Mouse (Mus musculus) lung, postnatal 25 days (tissue): ENCODE data around the gene S100g.

Experiments
- DNase-seq: peaks from one replicate; pipeline ENCODE4 v3.0.0; 2022; ENCODE audit warnings: low spot score

The S100g gene

GRCm38 (mm10) chrX:162964383-162964782, at the start of gene S100g:
TSS of gene S100g (minus strand) at chrX:162964599.
- peak; percentile 16 for DNase-seq

DNA sequence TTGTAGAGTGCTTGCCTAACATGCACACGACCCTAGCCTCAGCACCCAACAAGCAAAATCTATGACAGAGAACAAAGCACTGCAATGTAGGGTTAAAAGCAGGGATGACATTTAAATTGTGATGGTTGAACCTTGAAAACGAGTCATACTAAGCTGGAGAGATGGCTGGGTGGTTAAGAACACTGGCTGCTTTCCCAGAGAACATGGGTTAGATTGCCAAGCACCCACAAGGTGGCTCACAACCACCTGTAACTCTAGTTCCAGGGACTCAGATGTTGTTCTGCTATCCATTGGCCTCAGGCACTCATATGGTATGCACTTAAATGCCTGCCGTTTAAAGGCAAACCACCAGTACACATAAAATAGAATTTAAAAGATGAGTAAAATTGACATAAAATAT, 27.7 kb upstream of the S100g start:
- DNase-seq, result no peak

- no peak for DNase-seq
Observed at GRCm38 (mm10) chrX:162991396-162991795, 27.0 kb upstream of the S100g start.

GRCm38 (mm10) chrX:162986876-162987495, 22.6 kb upstream of the S100g start:
- DNase-seq, result no peak

DNA sequence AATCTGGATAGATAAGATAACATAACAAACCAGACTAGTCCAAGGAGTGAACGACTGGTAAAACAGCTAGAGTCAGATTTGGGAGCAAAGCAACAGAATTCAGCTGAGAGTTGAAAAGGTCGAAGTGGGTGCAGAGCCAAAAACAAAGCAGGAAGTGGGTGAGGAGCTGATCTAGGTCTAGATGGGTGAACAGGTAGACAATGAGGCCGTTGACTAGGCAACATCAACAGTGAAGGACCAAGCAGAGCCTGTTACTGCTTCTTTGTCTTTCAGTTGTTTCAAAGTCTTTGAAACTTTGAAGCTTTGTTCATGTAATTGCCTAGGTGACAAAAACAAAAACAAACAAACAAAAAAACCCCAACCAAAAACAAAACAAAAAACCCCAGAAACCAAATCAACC, 11.8 kb upstream of the S100g start:
- DNase-seq, result no peak

DNA sequence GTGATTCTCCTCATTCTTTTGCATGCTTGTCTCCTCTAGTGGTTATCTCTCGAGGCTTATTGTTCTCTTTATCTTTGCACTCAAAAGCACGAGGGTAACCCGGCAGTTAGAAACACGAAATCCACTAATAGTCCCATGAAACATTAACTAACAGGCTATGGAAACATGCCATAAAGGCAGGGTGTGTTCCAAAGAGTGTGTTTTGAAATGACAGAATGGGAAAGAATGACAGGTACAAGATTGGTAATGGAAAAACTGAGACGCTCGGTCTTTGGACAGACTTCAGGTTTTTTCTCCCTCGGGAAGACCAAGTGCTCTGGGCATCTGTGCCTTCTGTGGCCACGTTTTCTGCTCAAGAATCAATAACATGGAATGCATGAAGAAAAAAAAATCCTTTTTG, 3.1 kb upstream of the S100g start:
- DNase-seq, result peak; percentile 14

DNA sequence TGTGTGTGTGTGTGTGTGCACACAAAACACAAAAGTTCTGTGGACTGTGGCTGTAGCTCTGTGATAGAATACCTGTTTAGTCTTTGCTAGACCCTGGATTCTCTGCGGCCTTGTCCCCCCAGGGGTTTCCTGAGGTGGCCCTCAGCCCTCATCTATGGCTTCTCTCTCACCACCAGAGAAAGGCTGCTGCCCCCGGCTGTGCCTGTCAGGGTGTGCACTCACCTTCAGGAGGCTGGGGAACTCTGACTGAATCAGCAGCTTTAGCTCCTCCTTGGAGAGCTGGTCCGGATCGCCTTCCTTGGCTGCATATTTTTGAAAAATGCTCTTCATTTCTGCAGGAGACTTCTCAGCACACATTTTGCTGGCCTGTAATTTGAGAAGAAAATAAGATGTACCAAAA, 559 bp downstream of the S100g start:
- no peak for DNase-seq

DNA sequence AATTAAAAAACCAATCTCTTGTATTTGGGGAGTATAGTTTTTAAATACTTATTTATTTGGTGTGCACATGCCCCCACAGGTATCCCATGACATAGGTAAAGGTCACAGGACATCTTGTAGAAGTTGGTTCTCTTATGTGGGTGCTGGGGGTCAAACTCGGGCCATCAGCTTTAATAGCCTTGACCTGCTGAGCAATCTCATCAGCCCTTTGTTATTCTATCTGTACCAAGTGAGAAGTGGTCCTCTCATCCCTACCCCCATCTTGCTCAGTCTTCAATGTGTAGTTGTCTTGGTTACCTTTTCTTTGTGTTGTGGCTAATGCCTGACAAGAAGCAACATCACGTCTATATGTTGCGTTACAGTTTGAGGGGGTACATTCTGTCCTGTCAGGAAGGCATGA, 6.5 kb downstream of the S100g start:
- no peak for DNase-seq

DNA sequence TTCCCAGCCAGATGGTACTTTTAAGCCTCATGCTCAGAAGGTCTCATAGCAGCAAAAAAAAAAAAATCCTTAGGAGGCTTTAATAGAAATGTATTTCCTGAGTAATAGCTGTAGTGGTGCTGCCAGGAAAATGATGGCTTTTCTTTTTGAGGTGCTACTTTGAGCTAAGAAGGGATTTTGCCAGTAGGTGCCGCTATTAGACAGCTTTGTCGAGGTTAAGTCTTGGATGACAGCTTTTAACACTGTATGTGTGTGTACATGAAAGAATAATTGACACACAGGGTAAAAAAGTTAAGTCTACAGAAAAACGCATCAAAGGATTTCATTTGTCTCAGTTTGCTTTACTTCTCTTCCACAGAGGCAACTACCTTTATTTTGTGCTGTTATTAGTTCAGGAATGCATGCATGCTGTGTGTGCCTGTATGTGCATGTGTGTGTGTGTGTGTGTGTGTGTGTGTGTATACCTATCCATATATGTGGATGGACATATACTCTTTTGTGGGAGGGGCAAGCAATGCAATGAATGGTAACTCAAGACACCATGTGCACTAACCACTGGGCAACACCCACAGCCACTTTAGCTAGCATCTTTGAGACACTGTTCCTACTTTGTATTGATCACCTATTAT, 14.5 kb downstream of the S100g start:
- peak; percentile 43 for DNase-seq

DNA sequence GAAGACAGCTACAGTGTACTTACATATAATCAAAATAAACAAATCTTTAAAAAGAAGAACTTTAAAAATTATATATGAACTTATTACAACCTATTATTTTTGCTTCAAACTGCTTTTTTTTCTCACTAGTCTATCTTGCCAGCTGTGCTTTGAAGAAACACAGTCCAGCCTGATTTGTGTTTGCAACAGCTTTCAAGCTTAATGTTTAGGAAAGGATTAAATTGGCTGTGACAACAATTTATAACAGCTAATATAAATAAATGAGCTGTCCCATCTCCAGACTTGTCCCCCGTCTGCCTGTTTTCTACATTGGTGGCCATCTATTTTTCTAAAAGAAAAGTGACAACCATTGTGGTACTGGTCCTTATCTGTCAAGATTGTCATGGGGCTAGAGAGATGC, 22.4 kb downstream of the S100g start:
- DNase-seq, result no peak

DNA sequence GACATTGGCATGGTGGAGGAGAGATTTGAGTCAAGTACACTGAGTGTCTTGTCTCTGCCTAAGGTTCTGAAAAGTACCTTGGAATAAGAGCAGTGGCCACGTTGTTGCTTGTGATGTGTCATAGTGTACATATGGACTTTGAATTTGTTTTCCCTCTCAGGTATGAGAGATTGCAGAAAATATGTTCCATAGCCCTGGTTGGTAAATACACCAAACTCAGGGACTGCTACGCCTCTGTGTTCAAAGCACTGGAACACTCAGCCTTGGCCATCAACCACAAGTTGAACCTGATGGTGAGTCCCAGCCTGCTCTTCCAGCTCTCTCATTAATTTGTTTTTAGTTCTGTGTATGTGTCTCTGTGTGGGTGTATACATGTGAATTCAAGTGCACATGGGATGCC, 32.9 kb downstream of the S100g start:
- DNase-seq, result no peak

DNA sequence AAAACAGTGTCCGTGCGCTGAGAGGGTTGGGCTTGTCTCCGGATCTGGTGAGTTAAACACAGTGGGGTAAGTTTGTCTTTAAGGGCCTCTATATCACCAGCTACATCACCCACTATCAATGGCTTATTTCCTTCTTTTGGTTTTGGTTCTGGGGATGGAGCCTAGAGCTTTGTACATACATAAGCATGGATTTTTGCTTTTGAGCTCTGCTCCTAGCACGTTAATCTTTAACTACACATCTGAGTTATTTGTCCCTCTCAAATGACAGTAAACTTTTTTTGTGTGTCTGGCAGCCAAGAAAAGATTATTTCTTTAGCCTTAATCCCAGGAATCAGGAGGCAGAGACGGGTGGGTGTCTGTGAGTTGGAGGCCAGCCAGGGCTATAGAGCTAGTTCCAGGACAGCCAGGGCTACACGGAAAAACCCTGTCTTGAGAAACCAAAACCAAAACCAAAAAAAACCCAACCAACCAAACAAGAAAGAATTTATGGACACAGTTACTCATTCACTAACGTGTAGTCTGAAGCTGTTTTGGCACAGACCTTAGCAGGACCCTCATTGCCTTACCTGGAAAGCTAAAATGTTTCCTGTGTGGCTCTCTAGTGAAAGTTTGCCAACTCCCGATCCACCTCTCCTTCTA, 42.8 kb downstream of the S100g start:
- no peak for DNase-seq

DNA sequence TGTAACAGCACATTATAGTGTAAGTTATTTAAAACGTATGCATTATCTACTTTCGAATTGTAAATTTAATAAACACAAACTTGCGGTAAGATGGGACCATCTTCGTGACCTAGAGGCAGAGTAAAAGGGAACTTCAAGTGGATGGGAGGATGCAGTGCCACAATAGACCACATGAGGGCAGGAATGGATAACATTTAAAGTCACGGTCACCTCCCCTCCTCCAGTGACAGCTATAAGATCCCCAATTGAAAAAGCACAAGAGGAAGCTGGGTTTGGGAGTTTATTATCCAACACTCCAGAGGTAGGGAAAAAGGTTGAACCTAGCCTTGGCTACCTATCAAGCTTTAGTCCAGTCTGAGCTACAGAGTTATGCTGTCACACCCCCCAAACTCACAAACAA, 48.7 kb downstream of the S100g start:
- peak; percentile 43 for DNase-seq

DNA sequence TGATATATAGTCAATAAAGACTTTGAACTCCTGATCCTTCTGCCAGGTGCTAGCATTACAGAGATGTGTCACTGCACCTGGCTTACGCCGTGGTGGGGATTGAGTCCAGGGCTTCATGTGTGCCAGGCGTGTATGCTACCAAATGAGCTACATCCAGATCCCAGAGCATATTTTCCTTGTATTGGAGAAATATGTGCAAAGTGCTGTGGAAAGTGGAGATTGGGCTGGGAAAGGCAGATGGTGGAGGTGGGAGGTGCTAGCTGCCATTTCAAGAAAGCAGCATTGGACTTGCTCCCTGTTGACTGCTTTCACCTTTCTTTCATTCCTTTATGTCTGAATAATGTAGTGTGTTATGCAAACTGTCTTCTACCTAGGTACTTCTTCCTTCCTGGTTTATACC, 50.7 kb downstream of the S100g start:
- DNase-seq, result no peak
